Mouse (Mus musculus): ENCODE data around the gene Olfr153.
"Not testable (repeated sequence)": the region's sequence is repeated elsewhere in the genome, so short reads cannot be mapped to it uniquely, and the experiment has no call there.

The Olfr153 gene

GRCm38 (mm10) chr2:87531496-87531895 lies at the start of gene Olfr153:
Gene Olfr153, plus strand, starts transcription at chr2:87531796.
- DNase-seq (ENCODE audit: low read depth, low spot score), result no peak

GRCm38 (mm10) chr2:87482276-87482675 lies 49.3 kb upstream of the Olfr153 start:
- DNase-seq (ENCODE audit: low read depth, low spot score), result no peak

GRCm38 (mm10) chr2:87496993-87497392 lies 34.6 kb upstream of the Olfr153 start, which contains the start of gene Pramel7:
Gene Pramel7, minus strand, starts transcription at chr2:87497093.
- not testable (repeated sequence) for DNase-seq (ENCODE audit: low read depth, low spot score)

- DNase-seq (ENCODE audit: low read depth, low spot score), result no peak
These were observed 25.3 kb upstream of the Olfr153 start, which contains the start of gene Pramel6 for GRCm38 (mm10) chr2:87506265-87506664. Gene Pramel6, plus strand, starts transcription at chr2:87506565.

DNA sequence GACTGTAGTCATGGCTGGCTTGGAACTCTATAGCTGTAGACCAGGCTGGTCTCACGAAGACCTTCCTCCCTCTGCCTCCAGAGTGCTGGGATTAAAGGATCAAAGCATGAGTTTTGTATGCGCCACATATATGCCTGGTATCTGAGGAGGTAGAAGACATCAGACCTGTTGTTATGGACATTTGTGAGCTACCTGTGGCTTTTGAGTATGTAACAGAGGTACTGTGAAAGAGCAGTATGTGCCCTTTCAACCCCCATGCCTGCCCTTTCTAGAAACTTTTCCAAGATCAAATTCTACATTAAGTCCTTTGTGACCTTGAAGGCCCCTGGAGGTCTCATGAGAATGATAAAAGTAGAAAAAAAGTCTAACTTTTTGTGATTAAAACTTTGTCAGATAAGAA lies 16.6 kb upstream of the Olfr153 start:
- DNase-seq (ENCODE audit: low read depth, low spot score), result no peak

GRCm38 (mm10) chr2:87515457-87516060 lies 16.0 kb upstream of the Olfr153 start:
- DNase-seq (ENCODE audit: low read depth, low spot score), result no peak

GRCm38 (mm10) chr2:87516581-87516980 lies 15.0 kb upstream of the Olfr153 start:
- DNase-seq (ENCODE audit: low read depth, low spot score), result no peak

DNA sequence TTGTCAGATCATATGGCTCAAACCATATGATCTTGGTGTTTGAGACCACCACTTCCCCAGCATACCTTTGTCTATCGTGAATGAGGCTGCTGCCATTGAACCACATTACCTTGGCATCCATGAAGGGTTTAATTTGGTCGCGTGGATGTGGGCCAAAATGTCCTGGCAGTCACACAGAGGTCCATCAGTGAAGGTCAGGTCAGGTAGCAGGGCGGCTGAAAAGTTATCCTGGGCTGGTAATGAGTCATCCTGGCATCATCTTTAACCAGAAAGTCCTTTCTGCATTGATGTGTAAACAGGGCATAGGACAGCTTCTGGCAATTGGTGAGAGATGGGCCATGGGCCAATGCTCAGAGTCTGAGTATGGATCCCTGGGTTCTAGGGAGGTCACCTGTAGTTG lies 10.9 kb upstream of the Olfr153 start:
- DNase-seq (ENCODE audit: low read depth, low spot score), result no peak

DNA sequence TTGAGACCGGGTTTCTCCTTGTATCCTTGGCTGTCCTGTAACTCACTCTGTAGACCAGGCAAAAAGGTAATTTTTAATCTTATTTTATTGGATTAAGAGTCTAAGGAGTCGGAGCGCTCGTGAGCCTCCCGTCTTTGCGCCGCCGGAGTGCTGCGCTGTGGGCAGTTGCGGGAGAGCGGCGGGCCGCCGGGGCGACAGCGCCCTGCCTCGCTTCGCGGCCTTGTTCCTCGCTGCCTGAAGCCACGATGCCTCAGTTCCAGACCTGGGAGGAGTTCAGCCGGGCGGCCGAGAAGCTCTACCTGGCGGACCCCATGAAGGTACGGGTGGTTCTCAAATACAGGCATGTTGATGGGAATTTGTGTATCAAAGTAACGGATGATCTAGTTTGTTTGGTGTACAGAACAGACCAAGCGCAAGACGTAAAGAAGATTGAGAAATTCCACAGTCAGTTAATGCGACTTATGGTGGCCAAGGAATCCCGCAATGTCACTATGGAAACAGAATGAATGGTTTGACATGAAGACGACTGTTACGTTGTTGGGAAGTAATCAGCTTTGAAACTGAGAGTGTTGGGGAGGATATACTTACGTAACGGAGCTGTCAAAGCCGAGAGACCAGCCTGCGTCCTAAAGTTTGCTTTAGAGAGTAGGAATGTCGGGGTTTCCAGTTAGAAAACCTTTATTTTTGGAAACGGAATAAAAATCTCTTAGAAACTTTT lies 5.5 kb upstream of the Olfr153 start:
- DNase-seq (ENCODE audit: low read depth, low spot score), result not testable (repeated sequence)

DNA sequence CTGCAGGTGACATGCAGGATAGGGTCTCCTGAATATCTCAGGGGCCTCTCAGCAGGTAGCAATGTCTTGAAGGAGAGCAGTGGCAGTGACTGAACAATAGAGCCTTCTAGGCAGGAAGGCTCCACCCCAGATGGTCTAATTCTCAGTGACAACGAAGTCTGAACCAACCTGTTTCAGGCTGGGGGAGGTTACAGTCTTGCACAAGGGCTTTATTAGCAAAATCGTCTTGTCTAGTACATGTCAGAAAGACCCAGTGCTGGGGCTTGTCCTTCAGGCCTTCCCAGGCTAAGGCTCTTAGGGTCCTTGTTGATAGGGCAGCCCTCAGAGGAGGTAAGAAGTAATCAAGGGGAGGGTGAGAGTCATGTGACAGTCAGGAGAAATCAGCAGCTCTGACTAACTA lies 3.2 kb downstream of the Olfr153 start:
- DNase-seq (ENCODE audit: low read depth, low spot score), result no peak

DNA sequence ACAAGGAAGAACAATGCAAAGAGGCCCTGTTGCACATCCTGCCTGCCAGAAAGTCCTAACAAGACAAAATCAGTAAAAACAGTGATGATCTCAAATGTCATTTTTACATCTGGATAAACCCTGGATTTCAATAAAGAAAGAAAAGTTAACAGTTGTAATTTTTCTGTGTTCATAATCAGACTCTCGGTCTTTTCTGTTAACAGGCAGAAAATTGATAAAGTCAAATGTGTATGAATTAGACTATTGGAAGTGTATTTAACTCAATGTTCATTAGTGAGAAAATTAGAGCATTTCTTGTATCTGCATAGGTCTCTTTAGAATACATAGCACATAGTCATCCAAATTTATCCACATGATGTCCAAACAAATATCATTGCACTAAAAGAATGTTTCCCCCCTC lies 13.8 kb downstream of the Olfr153 start, which contains the start of gene Olfr1128:
Gene Olfr1128 (minus strand): TSS at position 101 of the 400 bp plus-strand sequence.
- no peak for DNase-seq (ENCODE audit: low read depth, low spot score)

DNA sequence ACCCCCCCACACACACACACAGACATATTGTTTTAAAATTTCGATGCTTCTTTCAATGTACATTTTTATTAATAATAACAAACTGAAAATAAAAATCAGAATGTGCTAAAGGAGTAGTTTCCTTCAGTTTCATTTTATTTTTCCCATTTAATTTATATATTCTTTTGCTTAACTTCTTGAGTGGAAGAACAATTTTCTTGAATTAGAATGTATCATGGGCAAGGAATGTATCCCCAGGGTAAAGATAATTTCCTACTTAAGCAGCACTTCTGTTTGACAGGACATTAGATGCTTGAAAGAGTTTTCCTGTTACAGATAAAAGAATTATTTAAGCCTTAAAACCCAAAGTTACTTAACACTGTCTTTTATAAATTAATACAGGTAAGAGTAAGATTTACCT lies 42.0 kb downstream of the Olfr153 start, which contains the start of gene Olfr1129:
Gene Olfr1129 (plus strand): TSS at position 301 of the 400 bp plus-strand sequence.
- DNase-seq (ENCODE audit: low read depth, low spot score), result not testable (repeated sequence)

Measured in WW6 (cell line).